Mouse (Mus musculus): ENCODE data around the gene Spag7. TPM values are rescaled to one million over a fixed set of nuclear protein-coding genes. Genes with fewer than 3 reads are reported as not detected.

Spag7 gene
- polyA plus RNA-seq, 1 experiment from 2014 or later: 159 TPM

DNA sequence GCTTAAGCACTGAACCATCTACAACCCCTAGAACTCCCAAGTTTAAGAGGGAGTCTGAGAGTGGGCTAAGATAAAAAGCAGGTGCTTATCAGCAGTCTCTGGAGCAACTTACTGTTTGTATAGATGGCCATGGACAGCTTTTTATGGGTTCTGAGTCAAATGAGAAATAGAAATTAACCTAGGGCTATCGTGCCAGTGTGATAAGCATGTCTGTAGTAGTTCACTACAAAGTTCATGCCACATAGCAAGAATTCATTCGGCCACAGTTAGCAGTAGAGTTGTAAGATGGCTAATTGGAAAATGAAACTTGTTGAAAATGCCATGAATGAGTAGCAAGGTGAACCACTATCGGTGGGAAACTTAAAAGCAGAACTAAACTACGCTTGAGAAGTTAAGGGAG lies 20.7 kb downstream of the Spag7 start:
- Histone ChIP-seq H3K36me3 (peaks cover 69% of the 10 kb centered on the region), H3K4me2 (peak overlapping the region; percentile 97), H3K9me3 (no peaks in the 10 kb centered on the region), H3K4me3 (peak overlapping the region; percentile 88), H3K27ac (no peak overlapping the region), H3K9ac (peak overlapping the region; percentile 93), H3K4me1 (peaks cover 66% of the 10 kb centered on the region), H3K27me3 (no peaks in the 10 kb centered on the region)
- WGBS: 81% methylated on average over 4 of the region's 4 CpGs
- ATAC-seq (ENCODE audit: insufficient number of reproducible peaks, insufficient read depth, low FRiP score, low TSS enrichment, low read depth): no peak

DNA sequence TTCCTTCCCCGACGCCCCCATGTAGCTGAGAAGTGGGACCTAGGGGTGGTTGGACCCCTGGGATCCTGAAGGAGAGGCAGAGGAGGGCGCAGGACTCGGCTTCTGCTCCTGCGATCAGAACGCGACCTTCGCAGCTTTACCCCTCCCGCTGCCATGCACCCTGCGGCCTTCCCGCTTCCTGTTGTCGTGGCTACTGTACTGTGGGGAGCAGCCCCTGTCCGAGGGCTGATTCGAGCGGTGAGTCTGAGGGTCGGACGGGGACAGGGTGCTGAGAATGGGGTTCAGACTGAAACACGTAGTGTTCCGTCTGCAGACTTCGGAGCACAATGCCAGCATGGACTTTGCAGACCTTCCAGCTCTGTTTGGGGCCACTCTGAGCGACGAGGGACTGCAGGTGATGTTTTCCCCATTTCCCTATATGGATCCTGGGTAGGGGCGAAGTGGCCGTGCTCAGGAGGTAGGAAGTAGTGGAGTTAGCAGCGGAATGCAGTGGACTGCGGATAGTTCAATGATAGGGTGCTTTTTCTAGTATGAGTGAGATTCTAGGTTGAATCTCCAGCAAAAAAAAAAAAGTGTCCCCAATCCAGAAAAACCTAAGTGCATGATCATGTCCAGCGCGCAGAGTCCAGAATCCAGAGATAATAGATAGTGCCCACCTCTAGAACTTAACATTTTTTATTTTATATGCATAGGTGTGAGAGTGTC lies 21.3 kb downstream of the Spag7 start:
- Histone ChIP-seq H3K36me3 (peaks cover 72% of the 10 kb centered on the region), H3K9ac (peak overlapping the region; percentile 93), H3K4me1 (peaks cover 63% of the 10 kb centered on the region), H3K27ac (peak overlapping the region; percentile 95), H3K4me2 (peak overlapping the region; percentile 97), H3K9me3 (no peaks in the 10 kb centered on the region), H3K27me3 (no peaks in the 10 kb centered on the region), H3K4me3 (peak overlapping the region; percentile 88)
- WGBS: 4% methylated on average over 28 of the region's 28 CpGs
- ATAC-seq (ENCODE audit: insufficient number of reproducible peaks, insufficient read depth, low FRiP score, low TSS enrichment, low read depth): no peak

DNA sequence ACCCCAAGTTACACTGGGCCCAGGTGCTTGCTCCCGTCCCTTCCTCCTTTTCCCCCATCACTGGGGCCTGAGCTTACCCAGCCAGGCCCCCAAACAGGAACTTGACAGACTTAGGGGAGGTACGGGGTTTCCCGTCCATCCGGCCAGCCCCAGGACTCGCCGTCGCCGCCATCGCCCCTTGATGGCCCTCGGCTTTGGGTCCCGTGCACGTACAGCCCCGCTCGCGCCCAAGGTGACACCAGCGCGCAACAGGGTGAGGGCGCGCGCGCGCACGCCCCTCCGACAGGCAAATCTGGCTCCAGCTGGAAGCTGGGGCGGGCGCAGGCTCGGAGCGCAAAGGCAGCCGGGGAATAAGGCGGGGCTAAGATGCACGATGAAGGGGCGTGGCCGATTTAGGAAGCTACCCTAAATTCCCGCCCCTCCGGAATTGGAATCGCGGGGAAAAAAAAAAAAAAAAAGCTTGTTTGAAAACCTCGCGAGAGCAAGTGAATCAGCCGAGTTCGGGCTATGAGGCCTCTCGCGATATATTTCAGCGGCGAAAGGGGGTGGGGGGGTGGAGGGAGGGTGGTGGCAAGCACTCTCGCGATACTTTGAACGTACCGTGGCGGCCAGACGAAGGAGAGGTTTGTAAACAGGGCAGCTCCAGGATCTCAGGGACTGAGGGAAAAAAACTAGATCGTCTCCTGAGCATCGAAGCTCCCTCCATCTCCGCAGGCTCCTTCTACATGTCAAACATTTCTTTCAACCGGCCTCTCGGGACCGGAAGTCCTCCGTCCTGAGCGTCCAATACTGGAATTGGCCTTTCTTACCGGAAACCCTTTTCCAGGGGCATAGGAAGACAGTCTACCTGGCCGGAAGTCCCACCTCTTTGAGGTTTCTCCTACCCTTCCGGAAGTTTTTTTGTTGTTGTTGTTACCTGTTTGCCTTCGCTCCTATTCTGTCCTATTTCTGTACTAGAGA lies 22.2 kb downstream of the Spag7 start, which contains the start of the genes Rnf167 and Slc25a11:
Rnf167 (plus strand) TSS at position 545 of the 960 bp plus-strand sequence.
Slc25a11 (minus strand) TSS at position 789 of the 960 bp plus-strand sequence.
- under 1% methylated on average over 63 of the region's 63 CpGs for whole genome bisulfite sequencing
- Histone ChIP-seq H3K4me1 (peaks cover 54% of the 10 kb centered on the region), H3K9ac (peak within 1 kb of the TSS; percentile 94), H3K27ac (peak within 1 kb of the TSS; percentile 95), H3K9me3 (no peaks in the 10 kb centered on the region), H3K4me3 (peak within 1 kb of the TSS; percentile 88), H3K36me3 (peaks cover 66% of the 10 kb centered on the region), H3K27me3 (no peaks in the 10 kb centered on the region), H3K4me2 (peak within 1 kb of the TSS; percentile 97)
- ATAC-seq (ENCODE audit: insufficient number of reproducible peaks, insufficient read depth, low FRiP score, low TSS enrichment, low read depth): peak; percentile 78

DNA sequence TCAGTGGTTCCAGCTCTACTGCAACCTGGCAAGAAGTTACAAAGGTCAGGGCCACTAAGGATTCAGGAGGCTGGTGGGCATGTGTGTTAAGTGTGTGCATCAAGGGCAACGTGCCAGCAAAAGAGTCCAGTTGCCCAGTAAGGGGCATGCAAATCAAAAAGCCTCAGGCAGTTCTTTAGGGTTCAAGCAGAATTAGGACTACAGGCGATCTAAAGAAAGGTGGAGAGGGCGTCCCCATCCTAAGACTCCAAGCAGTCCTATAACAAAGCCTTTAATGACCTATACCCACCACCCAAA lies 23.0 kb downstream of the Spag7 start:
- no peak; the same call in 1 of the 2 replicates for ATAC-seq (ENCODE audit: insufficient number of reproducible peaks, insufficient read depth, low FRiP score, low TSS enrichment, low read depth)
- no peaks in the 10 kb centered on the region for H3K9me3 ChIP-seq
- no peaks in the 10 kb centered on the region for H3K27me3 ChIP-seq
- H3K9ac ChIP-seq: peak overlapping the region; percentile 94
- H3K4me3 ChIP-seq: peak overlapping the region; percentile 88
- peaks cover 59% of the 10 kb centered on the region for H3K36me3 ChIP-seq
- H3K4me1 ChIP-seq: peaks cover 48% of the 10 kb centered on the region
- peak overlapping the region; percentile 92 for H3K4me2 ChIP-seq
- WGBS: 11% methylated on average over 3 of the region's 3 CpGs
- peak overlapping the region; percentile 93 for H3K27ac ChIP-seq

DNA sequence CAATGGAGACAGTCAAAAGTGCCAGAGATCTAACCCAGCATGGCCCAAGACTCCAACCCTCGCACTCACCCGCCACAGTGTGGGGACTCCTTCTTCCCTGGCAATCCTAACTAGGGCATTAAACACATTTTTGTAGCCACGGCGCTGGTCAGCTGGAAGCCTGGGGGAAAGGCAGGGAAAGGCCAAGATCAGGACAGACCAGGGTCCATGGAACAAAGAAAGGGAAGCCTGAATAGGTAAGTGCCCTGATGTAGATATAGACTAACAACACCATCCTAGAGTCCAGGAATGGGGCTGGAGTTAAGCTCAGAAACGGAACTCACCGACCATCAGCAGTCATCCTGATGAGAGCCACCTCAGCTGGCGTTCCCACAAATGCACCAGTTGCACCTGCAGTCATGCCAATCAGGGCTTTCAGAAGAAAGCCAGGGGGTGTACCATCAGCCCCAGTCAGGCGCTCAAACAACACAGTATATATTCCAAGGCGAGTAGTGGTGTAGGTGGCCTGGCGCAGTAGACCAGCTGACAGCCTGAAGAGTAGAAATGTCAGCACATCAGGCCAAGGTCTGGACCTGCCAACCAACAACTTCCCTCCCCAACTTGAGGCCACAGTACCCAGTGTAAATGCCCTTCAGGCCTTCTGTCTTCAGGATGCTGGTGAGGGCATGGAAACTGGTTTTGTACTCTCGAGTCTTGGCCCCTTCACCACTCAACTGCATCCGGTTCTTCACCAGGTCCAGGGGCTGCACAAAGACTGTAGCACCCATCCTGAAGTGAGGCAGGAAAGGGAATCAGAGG lies 23.6 kb downstream of the Spag7 start:
- H3K36me3 ChIP-seq: peaks cover 53% of the 10 kb centered on the region
- peak overlapping the region; percentile 88 for H3K4me3 ChIP-seq
- peak overlapping the region; percentile 94 for H3K9ac ChIP-seq
- 91% methylated on average over 12 of the region's 12 CpGs for WGBS
- H3K27ac ChIP-seq: 0 out of 2 replicates have a peak overlapping the region, but pooled peaks have one; percentile 93
- peak overlapping the region; percentile 92 for H3K4me2 ChIP-seq
- H3K4me1 ChIP-seq: peaks cover 42% of the 10 kb centered on the region
- H3K9me3 ChIP-seq: no peaks in the 10 kb centered on the region
- no peaks in the 10 kb centered on the region for H3K27me3 ChIP-seq
- ATAC-seq (ENCODE audit: insufficient number of reproducible peaks, insufficient read depth, low FRiP score, low TSS enrichment, low read depth): no peak

DNA sequence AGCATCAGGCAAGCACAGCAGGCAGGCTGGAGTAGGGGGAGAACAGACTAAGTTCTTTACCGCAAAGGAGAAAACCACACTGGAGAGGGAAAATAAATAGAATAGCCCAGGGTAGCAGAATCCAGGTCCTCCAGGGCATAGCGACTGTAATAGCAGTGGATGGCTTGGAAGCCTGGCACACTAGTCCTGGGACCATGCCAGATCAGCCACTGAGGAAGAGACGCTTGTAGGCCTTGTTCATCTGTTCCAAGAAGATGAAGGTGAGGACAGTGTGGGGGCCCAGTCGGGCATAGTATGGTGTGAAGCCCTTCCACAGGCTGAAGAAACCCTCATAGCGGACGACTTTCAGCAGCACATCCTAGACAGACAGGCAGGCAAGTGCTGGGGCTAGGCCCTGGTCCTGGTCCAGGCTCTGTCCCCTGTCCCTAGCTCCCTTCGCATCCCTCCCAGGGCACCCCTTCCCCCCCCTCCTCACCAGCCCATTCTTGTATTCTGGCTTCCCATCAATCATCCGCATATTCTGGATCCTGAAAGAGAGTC lies 24.6 kb downstream of the Spag7 start:
- no peaks in the 10 kb centered on the region for H3K9me3 ChIP-seq
- 94% methylated on average over 8 of the region's 8 CpGs for WGBS
- no peak overlapping the region for H3K9ac ChIP-seq
- no peak overlapping the region for H3K27ac ChIP-seq
- peaks cover 43% of the 10 kb centered on the region for H3K36me3 ChIP-seq
- no peak for ATAC-seq (ENCODE audit: insufficient number of reproducible peaks, insufficient read depth, low FRiP score, low TSS enrichment, low read depth)
- H3K27me3 ChIP-seq: no peaks in the 10 kb centered on the region
- peaks cover 34% of the 10 kb centered on the region for H3K4me1 ChIP-seq
- H3K4me2 ChIP-seq: no peak overlapping the region
- H3K4me3 ChIP-seq: no peak overlapping the region

DNA sequence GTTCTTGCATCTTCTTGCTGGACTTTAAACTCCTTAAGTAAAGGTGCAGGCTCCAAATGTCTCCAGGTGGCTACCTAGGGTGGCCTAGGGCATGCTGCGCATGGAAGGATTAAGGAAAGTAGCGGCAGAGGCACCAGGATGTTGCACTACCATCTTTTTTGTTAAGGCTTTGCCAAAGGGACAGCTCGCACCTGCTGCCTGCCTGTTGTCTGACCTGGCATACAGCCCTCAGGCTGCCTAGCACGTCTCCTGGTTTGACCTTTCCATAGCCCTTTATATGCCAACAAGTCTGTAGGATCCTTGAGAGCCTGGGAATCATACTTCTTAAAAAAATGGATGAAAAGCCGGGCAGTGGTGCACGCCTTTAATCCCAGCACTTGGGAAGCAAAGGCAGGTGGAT lies 26.2 kb downstream of the Spag7 start:
- Histone ChIP-seq H3K36me3 (peaks cover 28% of the 10 kb centered on the region), H3K27ac (no peak overlapping the region), H3K4me2 (no peak overlapping the region), H3K4me1 (peaks cover 18% of the 10 kb centered on the region), H3K4me3 (no peak overlapping the region), H3K27me3 (no peaks in the 10 kb centered on the region), H3K9ac (no peak overlapping the region), H3K9me3 (no peaks in the 10 kb centered on the region)
- 92% methylated on average over 6 of the region's 6 CpGs for WGBS
- ATAC-seq (ENCODE audit: insufficient number of reproducible peaks, insufficient read depth, low FRiP score, low TSS enrichment, low read depth): no peak

DNA sequence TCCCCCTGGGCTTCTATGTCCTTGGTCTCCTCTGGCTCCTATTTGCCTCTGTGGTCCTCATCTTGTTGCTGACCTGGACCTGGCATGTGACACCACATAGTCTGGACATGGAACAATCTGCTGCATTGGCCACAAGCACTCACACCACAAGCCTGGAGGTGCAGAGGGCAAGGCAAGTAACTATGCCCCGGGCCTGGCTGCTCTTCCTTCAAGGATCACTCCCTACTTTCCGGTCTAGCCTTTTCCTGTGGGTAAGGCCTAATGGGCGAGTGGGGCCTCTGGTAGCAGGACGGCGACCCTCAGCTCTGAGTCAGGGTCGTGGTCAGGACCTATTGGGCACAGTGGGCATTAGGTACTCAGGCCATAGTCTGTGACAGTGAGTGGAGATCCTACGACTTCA lies 28.0 kb downstream of the Spag7 start:
- H3K27ac ChIP-seq: no peak overlapping the region
- peaks cover 28% of the 10 kb centered on the region for H3K36me3 ChIP-seq
- H3K4me1 ChIP-seq: peaks cover 14% of the 10 kb centered on the region
- 85% methylated on average over 7 of the region's 7 CpGs for WGBS
- no peak overlapping the region for H3K4me2 ChIP-seq
- no peak for ATAC-seq (ENCODE audit: insufficient number of reproducible peaks, insufficient read depth, low FRiP score, low TSS enrichment, low read depth)
- H3K4me3 ChIP-seq: no peak overlapping the region
- no peak overlapping the region for H3K9ac ChIP-seq
- no peaks in the 10 kb centered on the region for H3K9me3 ChIP-seq
- H3K27me3 ChIP-seq: no peaks in the 10 kb centered on the region

DNA sequence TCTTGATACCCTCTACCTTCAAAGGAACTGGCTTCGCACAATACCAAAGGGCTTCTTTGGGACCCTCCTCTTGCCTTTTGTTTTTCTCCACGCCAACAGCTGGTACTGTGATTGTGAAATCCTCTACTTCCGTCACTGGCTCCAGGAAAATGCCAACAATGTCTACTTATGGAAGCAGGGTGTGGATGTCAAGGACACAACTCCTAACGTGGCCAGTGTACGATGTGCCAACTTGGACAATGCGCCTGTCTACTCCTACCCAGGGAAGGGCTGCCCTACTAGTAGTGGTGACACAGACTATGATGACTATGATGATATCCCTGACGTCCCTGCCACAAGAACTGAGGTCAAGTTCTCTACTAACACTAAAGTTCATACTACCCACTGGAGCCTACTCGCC lies 29.2 kb downstream of the Spag7 start:
- ATAC-seq (ENCODE audit: insufficient number of reproducible peaks, insufficient read depth, low FRiP score, low TSS enrichment, low read depth): no peak
- WGBS: 84% methylated on average over 8 of the region's 8 CpGs
- Histone ChIP-seq H3K27ac (no peak overlapping the region), H3K9me3 (no peaks in the 10 kb centered on the region), H3K36me3 (peaks cover 20% of the 10 kb centered on the region), H3K4me2 (no peak overlapping the region), H3K4me3 (no peak overlapping the region), H3K27me3 (no peaks in the 10 kb centered on the region), H3K4me1 (peaks cover under 1% of the 10 kb centered on the region; the same call in 1 of the 2 replicates), H3K9ac (no peak overlapping the region)

DNA sequence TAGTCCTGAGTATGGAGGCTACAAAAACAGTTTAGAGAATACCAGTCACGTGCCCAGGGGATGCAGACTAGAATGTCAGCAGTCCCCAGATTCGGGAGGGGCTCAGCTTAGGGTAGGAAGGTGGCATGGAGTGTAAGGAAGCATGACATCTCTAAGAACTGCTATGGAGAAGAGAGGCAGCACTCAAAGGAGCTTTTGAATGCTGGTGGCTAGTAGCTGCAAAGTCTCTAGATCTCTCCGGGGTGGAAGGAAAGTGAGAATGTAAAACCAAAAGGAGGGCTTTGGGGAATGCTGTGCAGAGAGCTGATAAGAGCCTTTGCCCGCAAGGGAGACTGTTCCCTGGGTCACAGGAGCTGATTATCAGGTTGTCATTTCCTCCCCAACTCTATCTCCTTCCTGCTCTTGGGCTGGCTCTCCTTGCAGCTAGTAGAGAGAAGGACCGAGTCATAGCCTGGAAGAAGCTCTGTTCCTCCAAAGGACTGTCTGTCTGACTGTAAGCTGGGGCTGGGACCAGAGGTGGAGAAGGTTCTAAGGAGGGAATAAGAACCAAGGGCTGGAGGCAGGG lies 30.4 kb downstream of the Spag7 start, which contains the start of gene Gp1ba:
Gp1ba (plus strand) TSS at position 409 of the 565 bp plus-strand sequence.
- no peak within 1 kb of the TSS for H3K4me3 ChIP-seq
- ATAC-seq (ENCODE audit: insufficient number of reproducible peaks, insufficient read depth, low FRiP score, low TSS enrichment, low read depth): no peak
- H3K36me3 ChIP-seq: peaks cover 9% of the 10 kb centered on the region; the same call in 1 of the 2 replicates
- H3K4me1 ChIP-seq: no peaks in the 10 kb centered on the region
- H3K4me2 ChIP-seq: no peak within 1 kb of the TSS
- no peaks in the 10 kb centered on the region for H3K9me3 ChIP-seq
- H3K27me3 ChIP-seq: no peaks in the 10 kb centered on the region
- no peak within 1 kb of the TSS for H3K9ac ChIP-seq
- 52% methylated on average over 5 of the region's 5 CpGs for WGBS
- H3K27ac ChIP-seq: no peak within 1 kb of the TSS
